Mouse (Mus musculus): ENCODE results near the gene Hoxb3.

Gene Hoxb3

DNA sequence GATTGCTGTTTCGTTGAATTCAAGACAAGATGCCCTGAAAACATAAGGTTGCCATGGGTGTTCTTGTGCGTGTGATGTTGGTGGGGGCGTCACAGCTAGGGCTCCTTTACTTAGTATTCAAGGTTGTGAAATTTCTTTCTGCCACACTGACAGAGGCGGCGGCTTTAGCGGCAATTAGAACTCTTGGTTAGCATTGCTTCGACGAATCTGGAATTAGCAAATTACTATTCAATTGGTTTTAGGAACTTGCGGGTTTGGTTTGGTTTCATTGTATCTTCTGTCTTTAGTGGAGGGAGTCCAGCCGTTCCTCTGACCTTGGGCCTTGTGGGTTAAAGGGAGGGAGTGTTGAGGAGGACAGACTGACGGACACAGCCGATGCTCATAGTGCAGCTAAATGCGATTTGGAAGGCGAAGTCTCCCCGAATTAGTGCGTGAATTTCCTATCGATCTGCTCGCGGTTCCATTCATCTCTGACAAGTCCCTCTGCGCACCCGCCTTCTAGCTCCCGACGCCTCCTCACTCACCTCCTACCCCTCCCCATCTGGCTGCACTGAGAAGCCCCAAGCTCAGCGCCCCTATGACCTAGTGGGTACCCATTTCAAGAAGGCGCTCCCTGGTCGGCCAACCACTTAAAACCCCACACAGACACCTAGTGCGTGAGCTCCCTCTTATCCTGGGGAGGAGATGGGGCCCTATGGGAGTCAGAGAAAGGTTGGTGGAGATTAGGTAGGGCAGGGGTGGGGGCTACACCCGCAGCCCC is 5.3 kb upstream of the Hoxb3 start, which contains the start of gene Hoxb4:
Gene Hoxb4, plus strand, starts transcription at position 660 of the 760 bp plus-strand sequence.
- no peak for DNase-seq (ENCODE audit: low read depth, low spot score)

DNA sequence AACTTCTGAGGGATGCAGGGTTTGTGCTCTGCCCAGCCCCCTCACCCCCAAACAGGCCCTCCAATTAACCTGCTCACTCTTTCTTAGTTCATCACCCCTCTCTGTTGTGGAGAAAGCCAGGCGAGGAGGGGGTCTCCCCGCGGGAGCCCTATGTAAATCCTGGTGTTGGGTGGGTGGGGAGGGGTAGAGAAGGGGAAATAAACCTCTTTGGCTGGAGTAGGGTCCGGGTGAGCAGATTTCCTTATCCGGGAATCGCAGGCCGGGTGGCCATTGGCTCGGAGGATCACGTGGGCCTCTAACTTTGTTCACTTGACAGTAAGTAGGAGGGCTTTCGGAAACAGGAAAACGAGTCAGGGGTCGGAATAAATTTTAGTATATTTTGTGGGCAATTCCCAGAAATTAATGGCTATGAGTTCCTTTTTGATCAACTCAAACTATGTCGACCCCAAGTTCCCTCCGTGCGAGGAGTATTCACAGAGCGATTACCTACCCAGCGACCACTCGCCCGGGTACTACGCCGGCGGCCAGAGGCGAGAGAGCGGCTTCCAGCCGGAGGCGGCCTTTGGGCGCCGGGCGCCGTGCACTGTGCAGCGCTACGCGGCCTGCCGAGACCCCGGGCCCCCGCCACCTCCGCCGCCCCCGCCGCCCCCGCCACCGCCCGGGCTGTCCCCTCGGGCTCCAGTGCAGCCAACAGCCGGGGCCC is 4.6 kb upstream of the Hoxb3 start:
- DNase-seq (ENCODE audit: low read depth, low spot score): no peak

DNA sequence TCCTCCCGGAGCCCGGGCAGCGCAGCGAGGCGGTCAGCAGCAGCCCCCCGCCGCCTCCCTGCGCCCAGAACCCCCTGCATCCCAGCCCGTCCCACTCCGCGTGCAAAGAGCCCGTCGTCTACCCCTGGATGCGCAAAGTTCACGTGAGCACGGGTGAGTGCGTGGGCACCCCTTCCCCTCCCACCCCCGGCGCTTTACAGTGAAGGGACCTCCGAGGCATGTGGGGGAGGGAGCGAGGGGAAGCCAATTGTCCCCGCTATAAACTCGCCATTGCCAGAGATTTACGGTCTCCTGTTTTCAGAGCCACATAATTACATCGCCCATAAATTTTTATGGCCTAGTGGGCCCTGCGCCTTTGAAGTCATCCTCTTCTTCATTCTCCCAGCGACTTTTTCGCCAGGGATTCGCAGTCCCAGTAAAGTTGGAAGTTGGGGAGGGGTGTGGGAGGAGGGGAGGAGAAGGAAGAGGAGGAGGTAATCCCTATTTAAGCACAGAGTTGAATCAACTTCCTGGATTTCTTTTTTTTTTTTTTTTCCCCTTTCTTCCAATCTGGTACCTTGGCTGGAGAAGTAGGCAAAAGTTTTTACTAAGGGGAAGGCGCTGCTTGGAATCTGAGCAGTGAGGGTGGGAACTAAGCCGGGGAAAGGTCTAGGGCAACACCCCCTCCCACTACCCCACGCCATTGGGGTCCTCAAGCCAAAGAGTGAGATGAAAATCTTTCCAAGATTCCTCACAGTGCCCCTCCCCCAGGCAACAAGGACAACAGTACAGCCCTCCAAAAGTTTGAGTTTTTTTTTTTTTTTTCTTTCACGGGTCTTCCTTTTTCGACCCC is 3.8 kb upstream of the Hoxb3 start:
- no peak for DNase-seq (ENCODE audit: low read depth, low spot score)

DNA sequence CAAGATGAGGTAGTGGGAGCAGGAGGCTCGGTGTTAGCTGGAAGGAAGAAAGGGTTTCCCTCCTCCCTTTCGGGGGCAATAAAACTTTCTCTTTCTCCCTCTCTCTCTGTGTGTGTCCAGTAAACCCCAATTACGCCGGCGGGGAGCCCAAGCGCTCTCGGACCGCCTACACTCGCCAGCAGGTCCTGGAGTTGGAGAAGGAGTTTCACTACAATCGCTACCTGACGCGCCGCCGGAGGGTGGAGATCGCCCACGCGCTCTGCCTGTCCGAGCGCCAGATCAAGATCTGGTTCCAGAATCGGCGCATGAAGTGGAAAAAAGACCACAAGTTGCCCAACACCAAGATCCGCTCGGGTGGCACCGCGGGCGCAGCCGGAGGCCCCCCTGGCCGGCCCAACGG is 3.2 kb upstream of the Hoxb3 start:
- no peak for DNase-seq (ENCODE audit: low read depth, low spot score)

DNA sequence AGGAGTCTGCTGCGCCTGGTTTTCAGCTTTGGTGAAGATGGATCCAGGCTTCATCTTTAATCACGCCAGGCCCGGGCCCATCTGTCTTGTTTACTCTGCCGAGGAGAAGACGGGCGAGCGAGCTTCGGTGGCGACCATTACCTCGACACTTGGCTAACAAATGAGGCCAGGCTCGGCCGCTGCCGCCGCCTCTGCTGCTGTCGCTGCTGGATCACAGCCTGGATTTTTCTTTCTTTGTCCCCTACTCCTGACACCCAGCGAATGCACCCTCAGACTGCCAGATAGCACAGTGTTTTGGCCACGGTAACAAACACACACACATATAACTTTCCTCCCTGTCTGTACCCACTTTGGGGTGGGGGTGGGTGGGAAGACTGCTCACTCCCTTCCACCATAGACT is 2.4 kb upstream of the Hoxb3 start:
- DNase-seq (ENCODE audit: low read depth, low spot score): no peak

DNA sequence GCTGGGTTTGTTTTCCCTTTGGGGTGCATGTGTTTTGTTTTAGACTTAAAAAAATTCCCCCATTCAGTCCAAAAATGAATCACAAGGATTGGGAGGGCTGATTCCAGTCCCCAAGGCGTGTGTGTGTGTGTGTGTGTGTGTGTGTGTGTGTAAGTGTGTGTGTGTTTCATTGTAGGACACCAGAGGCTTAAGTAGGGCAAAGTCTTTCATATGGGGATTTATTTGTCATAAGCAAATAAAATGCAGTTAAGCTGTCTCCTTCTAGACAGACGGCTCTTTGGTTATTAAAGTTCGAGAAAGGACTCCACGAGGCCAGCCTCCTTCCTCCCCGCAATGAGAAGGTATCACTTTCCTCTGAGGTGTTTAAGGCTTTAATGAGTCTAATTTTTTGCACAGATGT is 1.3 kb upstream of the Hoxb3 start:
- DNase-seq (ENCODE audit: low read depth, low spot score): no peak

DNA sequence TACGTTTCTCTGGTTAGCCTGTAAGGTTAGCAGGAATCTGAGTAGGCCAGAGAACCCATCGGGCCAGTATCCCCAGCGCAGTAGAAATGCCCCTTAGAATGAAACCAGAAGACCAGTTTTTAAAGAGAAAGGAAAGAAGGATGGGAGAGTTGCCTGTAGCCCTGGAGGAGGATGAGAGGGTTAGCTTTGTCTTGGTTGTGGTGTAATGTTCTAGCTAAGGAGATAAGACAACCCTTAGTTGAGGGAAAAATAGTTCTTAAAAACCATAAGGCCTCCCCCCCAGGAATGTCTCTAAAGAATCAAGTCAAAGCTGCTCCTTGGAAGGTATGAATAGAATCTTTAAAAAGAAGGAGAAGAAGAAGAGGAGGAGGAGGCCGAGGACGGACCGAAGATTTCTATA is 388 bp upstream of the Hoxb3 start:
- no peak for DNase-seq (ENCODE audit: low read depth, low spot score)

DNA sequence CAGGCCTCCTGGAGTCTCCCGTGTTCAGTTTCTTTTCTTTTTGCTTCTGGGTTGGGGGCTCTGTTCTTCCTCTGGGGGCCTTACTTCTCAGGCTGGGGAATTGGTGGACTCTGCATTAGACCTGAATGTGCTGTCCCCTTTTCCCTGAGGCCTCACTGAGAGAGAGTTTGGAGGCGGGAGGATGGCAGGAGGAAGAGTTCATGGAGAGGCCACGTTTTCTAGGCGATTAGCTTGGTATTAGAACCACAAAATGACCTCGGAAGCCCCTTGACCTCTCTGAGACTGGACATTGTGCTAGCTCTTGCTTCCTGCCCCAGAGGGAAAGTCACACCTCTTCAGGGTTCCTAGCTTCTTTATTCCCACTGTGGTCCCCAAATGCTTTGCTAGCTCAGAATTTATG is 999 bp downstream of the Hoxb3 start:
- no peak for DNase-seq (ENCODE audit: low read depth, low spot score)

DNA sequence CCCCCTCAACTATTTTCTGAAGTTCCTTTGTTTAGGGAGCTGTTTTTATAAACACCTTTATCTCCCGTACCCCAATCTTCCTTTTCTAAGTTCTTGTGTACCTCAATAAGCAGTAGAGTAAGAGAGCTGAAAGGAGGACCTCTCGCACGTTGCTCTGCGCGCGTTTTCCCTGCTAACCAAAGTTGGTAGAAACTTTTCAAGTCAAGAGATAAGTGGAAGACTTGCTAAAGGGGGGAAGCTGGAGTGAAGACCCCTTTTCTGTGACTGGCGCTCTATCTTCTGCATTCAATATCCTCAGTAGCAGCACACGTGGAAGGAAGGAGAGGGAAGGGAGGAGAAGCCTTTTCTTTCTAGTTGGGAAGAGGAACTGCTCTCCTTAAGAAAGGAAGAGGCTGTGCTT is 1.8 kb downstream of the Hoxb3 start:
- no peak for DNase-seq (ENCODE audit: low read depth, low spot score)

DNA sequence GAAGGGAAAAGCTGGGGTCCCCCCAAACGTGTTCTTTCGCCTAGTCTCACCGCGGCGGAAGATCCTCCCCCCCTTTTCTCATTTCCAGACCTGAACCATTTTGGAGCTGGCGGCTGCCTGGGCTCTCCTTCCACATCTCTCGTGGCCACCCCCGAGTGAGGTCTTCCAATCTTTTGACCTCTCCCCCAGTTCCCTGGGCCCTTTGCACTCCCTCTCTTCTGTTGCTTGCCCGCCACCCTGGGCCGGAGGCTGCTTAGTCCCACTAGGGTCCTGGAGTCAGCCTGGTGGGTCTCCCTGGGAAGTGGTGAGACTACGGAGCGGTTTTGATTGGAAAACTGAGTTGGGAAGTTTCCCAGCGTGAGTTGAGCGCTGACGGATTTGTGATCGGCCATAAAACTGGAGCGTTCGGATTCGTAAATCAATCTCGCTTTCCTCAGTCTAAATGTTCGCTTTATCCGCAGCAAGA is 2.7 kb downstream of the Hoxb3 start:
- no peak for DNase-seq (ENCODE audit: low read depth, low spot score)

DNA sequence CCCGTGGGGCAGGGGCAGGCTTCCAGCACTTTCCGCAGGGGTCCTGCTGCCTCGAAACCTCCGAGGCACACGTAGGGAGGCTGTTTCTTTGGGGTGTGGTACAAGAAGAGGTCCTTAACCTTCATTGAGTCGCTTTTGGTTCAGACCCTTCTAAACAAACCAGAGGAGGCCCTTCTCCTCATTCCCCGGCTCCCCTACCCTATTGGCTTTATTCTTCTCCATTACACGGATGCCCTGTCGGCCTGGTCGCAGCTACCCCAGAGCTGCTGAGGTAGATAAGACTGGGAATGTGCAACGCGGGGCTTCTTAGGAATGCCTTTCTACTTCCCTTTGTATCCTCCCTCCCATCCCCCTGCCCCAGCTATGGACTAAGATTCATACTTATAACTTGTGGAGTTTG is 3.6 kb downstream of the Hoxb3 start:
- DNase-seq (ENCODE audit: low read depth, low spot score): no peak

DNA sequence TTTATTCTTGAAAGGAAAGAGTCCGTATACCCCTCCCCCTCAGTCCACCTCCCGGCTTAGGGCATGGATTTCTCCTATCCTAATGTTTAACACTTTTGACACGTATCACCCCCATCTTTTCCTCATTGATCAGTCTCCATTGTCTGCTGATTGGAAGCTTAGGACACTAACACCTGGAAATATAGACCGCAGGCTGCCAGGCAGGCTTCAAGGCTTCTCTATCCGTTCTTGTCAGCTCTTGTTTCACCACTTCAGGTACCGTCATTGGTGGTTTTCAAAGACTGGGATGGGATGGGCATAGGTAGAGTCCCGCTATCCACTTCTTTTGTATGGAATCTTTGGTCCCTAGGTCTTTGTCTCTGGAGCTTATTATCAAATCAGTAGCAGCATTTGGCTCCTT is 4.0 kb downstream of the Hoxb3 start:
- no peak for DNase-seq (ENCODE audit: low read depth, low spot score)

DNA sequence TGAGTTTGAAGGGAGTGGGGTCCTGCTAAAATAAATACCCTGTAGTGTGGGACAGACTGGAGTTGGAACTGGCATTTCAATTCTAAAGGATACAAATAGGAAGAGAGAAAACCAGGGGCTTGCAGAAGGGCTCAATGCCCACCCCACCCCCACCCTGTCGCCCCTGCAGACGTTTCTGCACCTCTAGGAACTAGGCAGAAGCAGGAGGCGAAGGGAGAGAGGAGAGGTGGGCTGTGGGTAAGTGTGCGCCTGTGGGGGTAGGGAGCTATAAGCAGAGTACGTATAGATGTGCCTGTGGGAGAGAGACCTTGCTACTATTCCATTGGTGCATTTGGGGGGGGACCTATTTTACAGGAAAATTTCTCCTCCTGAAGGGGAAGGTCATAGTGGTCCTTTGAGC is 4.6 kb downstream of the Hoxb3 start:
- no peak for DNase-seq (ENCODE audit: low read depth, low spot score)

DNA sequence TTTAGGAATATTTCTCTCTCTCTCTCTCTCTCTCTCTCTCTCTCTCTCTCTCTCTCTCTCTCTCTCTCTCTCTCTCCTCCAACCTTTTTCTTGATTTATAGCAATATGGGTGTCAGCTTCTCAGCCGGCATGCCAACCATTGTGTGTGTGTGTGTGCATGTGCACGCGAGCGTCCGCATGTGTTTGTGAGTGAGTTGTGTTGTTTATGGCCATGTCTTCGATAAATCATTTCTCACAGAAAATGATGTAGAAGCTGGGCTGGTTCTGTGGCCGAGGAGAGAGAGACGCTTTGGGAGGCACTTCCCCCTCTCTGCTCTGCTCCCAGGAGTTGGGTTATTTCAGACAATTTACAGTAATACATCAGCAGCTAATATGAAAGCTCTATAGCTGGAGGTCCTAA is 5.5 kb downstream of the Hoxb3 start:
- no peak for DNase-seq (ENCODE audit: low read depth, low spot score)

DNA sequence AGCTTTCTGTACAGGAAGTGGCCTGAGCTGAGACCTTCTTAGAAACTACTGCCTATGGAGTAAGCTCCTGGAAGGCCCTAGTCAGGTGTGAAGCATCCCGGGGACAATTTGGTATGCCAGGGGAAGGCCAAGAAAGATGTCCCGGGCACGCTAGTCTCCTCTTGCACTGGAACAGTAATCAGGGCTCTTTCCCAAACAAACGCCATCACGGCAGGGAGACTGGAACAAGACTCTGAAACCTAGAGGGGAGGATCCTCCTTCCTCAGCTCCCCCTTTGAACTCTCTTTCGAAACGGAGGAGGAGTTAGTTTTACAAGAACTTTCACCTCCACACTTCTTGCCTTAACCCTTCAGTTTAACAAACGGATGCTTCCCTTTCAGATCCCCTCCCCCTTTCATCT is 9.0 kb downstream of the Hoxb3 start:
- no peak for DNase-seq (ENCODE audit: low read depth, low spot score)

DNA sequence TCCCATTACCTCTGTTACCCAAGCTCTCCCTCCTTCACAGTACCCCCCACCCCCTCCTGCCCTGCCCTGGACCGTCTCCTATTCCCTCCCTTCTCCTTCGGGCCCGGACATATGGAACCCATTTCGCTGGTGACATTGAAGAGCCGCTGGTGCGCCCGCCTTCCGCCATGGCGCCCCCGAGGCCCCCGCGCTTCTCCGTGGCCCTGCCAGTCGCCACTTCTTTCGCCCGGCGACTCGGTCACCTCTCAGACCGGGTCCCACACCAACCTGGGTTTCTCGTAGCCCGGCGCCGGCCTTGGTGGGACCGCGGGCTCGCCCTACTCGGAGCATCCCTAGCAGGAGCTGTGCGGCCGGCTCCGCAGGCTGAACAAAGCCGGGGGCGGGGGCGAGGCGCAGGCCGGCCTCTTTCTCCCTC is 9.5 kb downstream of the Hoxb3 start:
- no peak for DNase-seq (ENCODE audit: low read depth, low spot score)

DNA sequence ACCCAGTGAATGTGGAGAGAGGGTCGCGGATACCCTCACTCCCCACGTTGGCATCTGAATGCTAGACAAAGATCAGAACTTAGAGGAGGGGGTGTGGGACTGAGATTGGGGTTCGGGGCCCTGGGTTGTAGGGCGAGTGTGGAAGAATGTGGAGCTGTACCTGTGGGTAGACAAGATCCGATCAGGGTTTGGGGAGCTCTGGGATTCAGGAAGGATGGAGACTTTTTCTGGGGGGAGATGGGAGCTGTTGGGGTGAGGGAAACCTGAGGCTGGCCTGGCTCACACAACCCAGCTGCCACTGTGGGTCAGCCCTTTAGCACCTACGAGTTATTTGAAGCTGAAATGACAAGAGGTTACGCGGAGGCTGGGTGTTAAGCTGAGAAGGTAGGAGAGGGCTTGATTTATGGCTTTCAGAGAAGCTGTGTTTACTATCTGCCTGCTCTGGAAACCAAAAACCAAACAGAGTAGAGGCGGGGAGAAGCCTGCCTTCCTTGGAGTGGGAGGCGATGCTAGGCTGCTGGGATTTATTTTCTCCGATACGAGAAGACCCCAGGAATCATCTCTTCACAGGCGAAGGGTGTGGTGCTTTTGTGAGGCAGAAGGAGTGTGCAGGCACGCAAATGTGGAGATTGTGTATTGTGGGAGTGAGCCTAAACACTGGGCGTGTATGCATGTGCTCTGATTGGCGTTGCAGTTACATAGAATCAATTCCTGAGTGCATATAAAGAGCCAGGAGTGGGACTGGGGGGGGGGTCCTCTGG is 10.3 kb downstream of the Hoxb3 start:
- DNase-seq (ENCODE audit: low read depth, low spot score): no peak

DNA sequence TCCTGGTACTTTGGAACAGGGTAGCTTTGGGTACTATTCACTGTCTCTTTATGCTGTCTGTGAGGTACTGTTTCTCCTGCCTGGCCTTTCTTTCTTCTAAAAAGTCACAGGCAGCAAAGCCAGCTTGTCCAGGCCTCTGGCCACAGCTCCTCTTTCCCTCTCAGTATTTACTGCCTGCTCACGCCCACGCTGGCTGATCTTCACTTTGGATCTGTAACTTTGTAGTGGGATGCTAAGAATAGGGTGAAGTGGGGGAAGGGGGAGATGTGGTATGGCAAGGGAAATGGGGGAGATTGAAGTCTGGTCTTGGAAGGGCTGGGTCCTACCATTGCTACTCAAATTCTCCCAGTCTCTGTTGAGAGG is 10.9 kb downstream of the Hoxb3 start:
- DNase-seq (ENCODE audit: low read depth, low spot score): no peak

DNA sequence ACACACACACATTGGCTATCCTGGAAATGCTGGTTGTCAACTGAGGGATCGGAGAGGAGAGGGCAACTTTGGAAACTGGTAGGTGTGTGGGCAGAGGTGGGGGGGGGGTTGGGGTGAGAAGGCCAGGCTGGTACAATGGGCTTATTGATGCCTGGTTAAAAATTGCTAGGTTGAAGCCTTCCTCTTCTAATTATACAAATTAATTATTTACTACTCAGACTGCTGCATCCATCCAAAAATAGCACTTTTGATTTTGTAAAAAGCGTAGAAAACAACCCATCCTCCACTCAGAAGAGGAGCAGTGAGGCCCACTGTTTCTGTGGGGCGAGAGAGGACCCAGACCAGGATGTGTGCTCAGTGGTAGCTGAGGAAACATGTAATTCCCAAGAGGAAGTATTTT is 11.9 kb downstream of the Hoxb3 start:
- DNase-seq (ENCODE audit: low read depth, low spot score): no peak

DNA sequence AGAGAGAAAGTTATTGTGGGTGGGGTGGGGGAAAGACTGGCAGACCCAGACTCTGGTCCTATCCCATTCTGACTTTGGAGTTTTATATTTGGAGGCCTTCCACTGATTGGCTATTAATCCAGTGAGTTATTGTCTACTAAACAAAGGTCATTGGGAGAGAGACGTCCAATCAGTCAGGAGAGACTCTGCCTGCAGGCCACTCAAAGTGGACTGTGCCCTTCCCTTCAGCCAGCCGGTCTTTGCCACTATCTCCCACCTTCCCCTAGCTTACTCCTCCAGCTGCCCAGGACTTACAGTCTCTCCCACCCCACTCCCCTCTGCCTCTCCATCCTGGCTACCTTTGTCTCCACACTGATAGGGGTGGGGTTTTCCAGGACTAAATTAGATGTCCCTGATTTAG is 13.5 kb downstream of the Hoxb3 start:
- no peak for DNase-seq (ENCODE audit: low read depth, low spot score)

DNA sequence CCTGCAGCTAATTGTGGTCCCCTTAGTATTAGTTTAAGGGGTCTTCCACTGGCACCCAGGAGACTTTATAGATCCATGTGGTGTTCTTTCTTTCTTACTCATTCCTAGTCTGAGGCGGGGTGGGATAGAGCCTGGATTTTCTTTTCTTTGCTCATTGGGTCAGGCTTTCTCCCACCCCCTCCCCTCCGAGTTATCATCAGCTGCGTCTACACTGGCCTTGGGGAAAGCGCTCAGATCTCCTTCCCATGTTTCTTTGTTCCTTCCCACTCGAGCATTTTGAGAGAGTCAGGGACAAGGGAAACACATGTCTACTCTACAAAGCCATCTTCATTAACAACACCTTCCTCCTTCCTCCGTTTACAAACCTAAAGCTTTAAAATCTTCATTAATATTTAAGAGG is 13.9 kb downstream of the Hoxb3 start:
- no peak for DNase-seq (ENCODE audit: low read depth, low spot score)

Data from embryo, embryonic 11.5 days (tissue).